Mouse (Mus musculus) CD4-positive, CD25-positive, alpha-beta regulatory T cell (primary cell): Measurements from ENCODE around the gene Ttc38. TPM values are rescaled to one million over a fixed set of nuclear protein-coding genes. Genes with fewer than 3 reads are reported as not detected.

ENCODE experiments used
- polyA plus RNA-seq: library from polyadenylated mRNA; unstranded; fragments of 100-300 nt; shearing (Covaris generic); gene quantifications from one replicate; pipeline ENCODE4 v1.2.1, GENCODE M21; 2017

Ttc38 gene
- 20.7 TPM for polyA plus RNA-seq

DNA sequence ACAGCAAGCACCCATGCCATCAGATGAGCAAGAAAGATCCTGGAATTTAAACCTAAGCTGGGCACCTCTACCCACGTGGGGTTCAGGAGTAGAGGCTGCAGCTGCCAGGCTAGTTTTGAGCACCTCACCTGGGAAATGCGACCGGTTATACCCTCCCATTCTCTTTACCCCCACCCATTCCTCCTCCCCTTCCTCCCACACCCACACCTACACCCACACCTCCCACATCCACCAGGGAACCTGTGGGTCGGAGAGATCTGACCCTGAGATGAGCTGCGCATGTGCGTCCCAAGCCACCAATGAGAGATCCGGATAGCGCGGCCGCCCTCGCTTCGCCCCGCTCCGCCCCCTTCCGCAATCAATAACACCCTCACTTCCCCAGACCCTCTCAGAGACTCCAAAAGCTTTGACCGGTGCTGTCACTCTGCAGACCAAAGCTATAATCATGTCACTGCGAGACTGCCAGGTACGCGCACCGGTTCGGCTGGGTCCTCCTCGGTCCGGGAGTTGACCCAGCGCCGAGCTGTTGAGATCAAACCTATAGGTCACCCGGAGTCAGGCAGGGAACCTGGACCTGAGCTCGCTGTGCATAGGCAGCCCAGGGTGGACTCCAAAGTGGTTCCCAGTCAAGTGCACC, at the start of gene Ttc38:
Gene Ttc38 (plus strand): TSS at position 353 of the 637 bp plus-strand sequence.

DNA sequence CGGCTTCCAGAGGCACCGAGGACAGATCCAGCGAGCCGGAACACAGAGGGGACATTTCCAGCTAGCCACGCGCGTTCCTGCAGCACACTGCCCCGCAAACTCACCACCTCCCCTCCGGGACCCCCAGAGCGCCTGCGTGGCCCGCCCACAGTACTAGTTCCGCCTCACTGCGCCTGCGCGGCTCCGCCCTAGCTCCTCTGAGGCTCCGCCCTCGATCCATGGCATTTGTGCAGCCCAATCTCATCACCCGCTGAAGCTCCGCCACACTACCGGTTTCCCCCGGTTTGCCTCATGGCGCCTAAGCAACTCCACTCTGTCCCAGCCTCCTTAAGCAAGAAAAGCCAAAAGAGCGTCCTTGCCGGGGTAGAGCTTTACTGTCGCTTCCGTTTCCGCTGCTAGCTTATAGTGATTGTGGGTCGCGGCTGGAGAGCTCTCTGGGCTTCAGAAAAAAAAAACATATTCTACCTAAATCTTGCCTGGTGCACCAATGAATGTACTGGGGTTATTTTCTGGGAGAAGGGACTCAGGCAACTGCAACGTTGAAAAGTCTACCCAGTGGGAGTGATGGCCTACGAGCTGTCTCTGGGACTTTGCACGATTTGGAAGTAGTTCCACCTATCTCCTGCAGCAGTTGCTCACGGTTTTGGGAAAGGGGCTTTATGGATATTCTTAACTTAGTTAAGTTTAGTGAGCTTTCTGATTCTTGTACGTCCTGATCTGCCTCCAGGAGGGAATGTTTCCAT, 20.4 kb upstream of the Ttc38 start, which contains the start of gene Cdpf1:
Gene Cdpf1 (minus strand): TSS at position 163 of the 743 bp plus-strand sequence.

DNA sequence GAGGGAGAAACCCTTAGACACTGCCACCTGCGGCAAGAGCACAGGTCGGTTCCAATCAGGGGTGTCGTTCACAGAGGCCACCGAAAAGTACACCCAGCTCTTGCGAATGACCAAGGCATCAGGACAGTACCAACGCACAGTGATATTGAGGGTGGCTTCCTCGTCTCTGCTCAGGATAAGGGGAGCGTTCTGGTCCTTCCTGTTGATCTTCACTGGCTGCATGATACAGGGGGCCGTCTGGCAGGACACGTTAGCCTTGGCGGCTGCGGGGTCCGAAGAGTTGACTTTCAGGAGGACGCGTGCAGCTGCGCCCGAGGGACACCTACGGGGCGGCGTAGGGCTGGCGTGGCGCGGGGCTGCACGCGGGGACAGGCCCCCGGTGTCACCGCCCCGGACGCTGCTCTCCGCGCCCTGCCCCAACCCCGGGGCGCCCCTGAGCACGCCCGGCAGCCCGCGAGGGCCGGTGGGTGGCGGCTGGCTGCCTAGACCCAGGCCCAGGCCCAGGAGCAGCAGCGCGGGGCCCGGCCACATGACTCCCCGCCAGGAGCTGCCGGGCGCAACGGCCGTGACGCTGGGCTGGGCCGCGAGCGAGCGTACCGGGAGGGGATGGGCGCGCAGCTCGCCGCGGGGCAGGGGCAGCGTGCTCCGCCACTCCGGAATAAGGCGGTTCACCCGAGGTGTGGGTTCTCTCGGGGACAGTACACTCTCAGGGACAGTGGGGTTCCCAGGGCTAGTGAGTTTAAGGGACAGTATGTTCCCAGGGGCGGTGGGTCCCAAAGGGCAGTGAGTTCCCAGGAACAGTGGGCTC, 10.7 kb upstream of the Ttc38 start, which contains the start of gene Pkdrej:
Gene Pkdrej (minus strand): TSS at position 532 of the 808 bp plus-strand sequence.

GRCm38 (mm10) chr15:85859490-85860031, 27.5 kb downstream of the Ttc38 start, which contains the start of gene Gtse1:
Gene Gtse1 (plus strand): TSS chr15:85859745.

DNA sequence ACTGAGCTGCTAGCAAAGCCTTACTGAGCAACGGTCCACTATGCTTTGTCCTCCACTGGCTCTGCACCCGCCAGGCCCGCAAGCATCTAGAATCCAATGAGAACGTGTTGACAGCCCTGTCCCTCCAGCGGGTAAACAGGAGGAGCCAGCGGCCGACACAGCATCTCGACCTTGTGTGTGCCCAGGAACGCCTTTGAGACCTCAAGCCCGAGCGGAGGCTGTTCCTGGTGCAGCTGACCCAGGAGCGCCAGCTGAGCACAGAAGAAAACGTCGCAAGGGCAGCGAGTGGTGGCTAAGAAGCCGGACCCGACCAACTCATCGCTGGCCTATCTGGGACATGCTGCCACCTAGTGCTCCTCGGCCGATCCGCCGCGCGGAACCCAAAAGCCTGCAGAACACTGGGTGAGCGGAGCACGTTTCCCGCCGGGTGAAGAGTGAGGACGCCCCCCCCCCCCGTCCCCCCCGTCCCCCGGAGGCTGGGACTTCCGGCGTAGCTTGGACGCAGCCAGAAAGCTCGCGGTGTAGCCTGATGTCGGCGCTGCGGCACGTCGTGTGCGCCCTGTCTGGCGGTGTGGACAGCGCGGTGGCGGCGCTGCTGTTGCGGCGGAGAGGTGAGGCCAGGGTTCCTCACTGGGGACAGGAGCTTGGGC, 46.9 kb downstream of the Ttc38 start, which contains the start of gene Trmu:
Gene Trmu (plus strand): TSS at position 465 of the 650 bp plus-strand sequence.

Other genes starting within 250 kb of the Ttc38 start
- not detected for gene Wnt7b, start 249.8 kb upstream of the Ttc38 start, polyA plus RNA-seq
- gene Ppara, start 97.3 kb upstream of the Ttc38 start, polyA plus RNA-seq: not detected
- 39.5 TPM for gene Cdpf1, start 20.6 kb upstream of the Ttc38 start, polyA plus RNA-seq
- gene Pkdrej, start 10.6 kb upstream of the Ttc38 start, polyA plus RNA-seq: not detected
- 3.8 TPM for gene Gtse1, start 27.4 kb downstream of the Ttc38 start, polyA plus RNA-seq
- 51.0 TPM for gene Trmu, start 47.0 kb downstream of the Ttc38 start, polyA plus RNA-seq
- 9.8 TPM for gene Celsr1, start 201.5 kb downstream of the Ttc38 start, polyA plus RNA-seq
- 125 TPM for gene Gramd4, start 225.4 kb downstream of the Ttc38 start, polyA plus RNA-seq